Mouse (Mus musculus) 3T3-L1 (cell line): ENCODE data around the gene Clec12a.

Experiments
- DNase-seq: peaks from one replicate; pipeline ENCODE4 v3.0.0-alpha.2; 2015; ENCODE audit warnings: low read depth, low spot score

Gene Clec12a

GRCm38 (mm10) chr6:129374937-129375471 is 32.5 kb downstream of the Clec12a start:
- DNase-seq, result no peak

DNA sequence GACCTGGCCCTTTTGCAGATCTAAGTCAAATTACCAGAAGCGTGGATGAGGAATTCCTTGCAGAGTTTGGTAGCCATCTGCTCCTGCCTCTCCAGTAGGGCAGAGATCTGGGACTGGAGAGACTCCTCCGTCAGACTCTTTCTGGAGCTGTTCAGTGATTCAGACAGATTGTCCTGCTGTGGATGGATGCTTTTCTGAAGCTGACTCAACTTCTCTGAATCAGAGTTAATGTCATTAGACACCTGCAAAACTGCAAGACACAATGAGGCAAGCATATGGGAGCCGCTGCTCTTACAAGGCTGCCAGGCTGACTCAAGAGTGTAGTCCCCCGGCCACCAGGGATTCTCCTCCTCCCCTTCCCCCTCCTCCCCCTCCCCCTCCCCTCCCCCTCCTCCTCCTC is 38.0 kb downstream of the Clec12a start:
- no peak for DNase-seq

DNA sequence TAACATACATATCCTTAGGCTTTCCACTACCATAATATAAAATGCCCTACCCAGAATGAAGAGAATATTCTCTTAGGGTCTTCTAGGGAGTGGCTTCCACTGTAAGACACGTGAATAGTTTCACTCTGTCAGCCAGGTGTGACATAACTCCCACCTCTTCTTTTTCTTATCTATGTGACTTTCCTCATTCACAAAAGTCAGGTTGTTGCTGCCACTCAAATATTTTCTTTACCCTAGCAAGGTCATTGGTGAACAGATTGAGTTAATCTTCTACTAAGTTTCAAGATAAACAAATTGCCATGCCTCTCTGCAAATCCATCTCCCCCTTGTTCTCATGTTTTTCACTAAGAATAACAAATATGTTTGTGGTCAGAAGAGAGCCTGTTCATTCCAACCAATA is 39.2 kb downstream of the Clec12a start:
- no peak for DNase-seq

GRCm38 (mm10) chr6:129383466-129383865 is 41.0 kb downstream of the Clec12a start:
- no peak for DNase-seq

- DNase-seq, result no peak
Observed at GRCm38 (mm10) chr6:129385000-129385399, 42.5 kb downstream of the Clec12a start.

- no peak for DNase-seq
Observed at GRCm38 (mm10) chr6:129385774-129386173, 43.3 kb downstream of the Clec12a start, which contains the start of gene Clec12b. Gene Clec12b (minus strand): TSS chr6:129385874.

DNA sequence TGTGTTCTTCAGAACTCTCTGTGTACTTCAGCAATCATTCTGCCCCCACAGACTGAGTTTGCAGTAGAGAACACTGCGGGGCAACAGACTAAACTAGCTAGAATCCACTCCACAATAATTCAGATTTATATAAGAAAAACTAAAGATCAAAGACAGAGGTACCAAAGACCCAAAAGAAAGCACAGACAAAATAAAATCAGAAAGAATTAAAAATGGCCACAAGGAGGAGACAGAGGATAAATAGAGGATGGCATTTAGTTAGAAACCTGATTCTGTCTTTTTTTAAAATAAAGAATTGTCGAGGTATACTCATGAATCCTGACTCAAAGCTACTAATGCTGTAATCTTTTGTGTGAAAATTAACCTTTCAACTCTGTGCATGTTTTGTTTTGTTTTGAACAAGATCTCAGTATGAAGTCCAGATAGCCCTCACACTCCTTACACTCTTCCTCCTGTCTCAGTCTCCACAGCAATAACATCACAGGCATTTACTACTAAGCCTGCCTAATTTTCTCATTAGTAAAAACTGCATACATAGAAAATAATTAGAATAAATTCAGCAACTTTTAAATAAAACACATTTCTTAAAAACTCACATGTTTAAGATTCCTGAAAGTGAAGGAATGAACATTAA is 50.7 kb downstream of the Clec12a start:
- peak; percentile 72 for DNase-seq

GRCm38 (mm10) chr6:129393732-129394131 is 51.2 kb downstream of the Clec12a start:
- DNase-seq, result no peak

DNA sequence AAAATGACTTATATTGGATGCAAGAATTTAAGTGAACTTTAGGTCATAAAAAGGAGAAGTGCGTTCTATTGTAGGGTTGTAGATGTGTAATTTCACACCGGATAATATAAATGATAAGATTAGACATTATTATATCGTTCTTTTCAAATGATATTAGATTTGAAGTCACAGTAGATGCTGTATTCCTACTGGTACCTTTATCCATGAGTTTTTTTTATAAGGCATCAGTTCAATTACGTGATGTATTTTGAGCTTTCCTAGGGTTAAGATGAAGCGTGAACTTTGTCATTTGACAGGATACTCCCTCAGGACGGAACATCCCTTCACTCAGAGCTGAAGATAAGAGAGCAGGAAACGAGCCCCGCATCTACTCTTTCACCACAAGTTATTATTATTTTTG is 54.5 kb downstream of the Clec12a start, which contains the start of gene Clec1b:
TSS of gene Clec1b (plus strand) at position 301 of the 400 bp plus-strand sequence.
- no peak for DNase-seq

- no peak for DNase-seq
Observed at GRCm38 (mm10) chr6:129399945-129400344, 57.5 kb downstream of the Clec12a start.

DNA sequence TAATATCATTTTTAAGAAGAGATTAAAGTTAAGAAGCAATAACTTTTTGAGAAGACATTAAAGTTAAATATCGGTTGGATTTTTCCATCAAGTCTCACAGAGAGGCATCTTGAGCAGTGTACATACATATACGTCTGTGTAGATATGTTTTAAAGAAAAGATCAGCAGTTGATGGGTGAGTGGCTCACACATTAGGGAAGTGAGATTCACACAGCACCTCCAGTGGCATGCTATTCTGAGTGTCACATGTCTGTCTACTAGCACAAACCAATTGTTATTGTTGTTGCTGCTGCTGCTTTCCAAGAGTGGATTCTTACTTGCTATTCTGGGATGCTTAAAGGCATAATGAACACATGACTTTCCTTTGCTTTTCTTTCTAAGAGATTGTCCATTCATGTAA is 59.9 kb downstream of the Clec12a start:
- no peak for DNase-seq

DNA sequence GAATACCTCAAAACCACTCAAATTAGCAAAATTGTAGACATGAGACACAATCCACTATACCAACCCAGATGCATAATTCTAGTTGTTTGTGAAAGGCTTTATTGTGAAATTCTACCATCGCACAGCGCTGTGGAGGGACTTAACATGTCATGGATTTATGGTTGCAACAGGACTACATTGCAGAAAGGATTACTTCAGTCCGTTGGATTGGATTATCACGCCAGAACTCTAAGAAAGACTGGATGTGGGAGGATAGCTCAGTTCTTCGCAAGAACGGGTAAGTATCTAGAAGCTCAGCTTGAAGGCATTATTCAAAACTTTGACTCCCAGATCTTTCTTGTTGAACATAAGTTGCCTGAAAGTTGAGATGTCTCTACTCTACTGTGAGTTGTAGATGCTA is 60.9 kb downstream of the Clec12a start:
- DNase-seq, result no peak

- DNase-seq, result no peak
Observed at GRCm38 (mm10) chr6:129405999-129406398, 63.5 kb downstream of the Clec12a start.

GRCm38 (mm10) chr6:129407324-129407723 is 64.8 kb downstream of the Clec12a start:
- peak; percentile 29 for DNase-seq

- no peak for DNase-seq
Observed at GRCm38 (mm10) chr6:129408562-129408961, 66.1 kb downstream of the Clec12a start, which contains the start of gene Clec9a. Gene Clec9a (plus strand): TSS chr6:129408862.

- DNase-seq, result no peak
Observed at GRCm38 (mm10) chr6:129414177-129414576, 71.7 kb downstream of the Clec12a start.
